Mouse (Mus musculus): ENCODE results near the gene Aplp2. TPM values are rescaled to one million over a fixed set of nuclear protein-coding genes. Genes with fewer than 3 reads are reported as not detected.
A peak's percentile ranks its signal among the peaks of the same experiment; 100 is the strongest.

Aplp2 gene
- polyA plus RNA-seq, 1 experiment from 2014 or later, result 164 TPM

- no peak overlapping the region for H3K4me2 ChIP-seq
- 87% methylated on average over 7 of the region's 7 CpGs for WGBS (ENCODE audit: insufficient replicate concordance)
- no peak overlapping the region for H3K27ac ChIP-seq
- peaks cover 12% of the 10 kb centered on the region; the same call in 1 of the 2 replicates for H3K4me1 ChIP-seq (replicated peaks)
- H3K9ac ChIP-seq, result no peak overlapping the region
- H3K27me3 ChIP-seq, result no peaks in the 10 kb centered on the region
- no peak for DNase-seq
- H3K36me3 ChIP-seq, result peaks cover 51% of the 10 kb centered on the region
- H3K9me3 ChIP-seq (replicated peaks), result no peaks in the 10 kb centered on the region
- H3K4me3 ChIP-seq (replicated peaks), result no peak overlapping the region
- no peak for ATAC-seq (ENCODE audit: low read depth)
Observed at GRCm38 (mm10) chr9:31148135-31148534, 63.5 kb downstream of the Aplp2 start.

- Histone ChIP-seq H3K4me1 (replicated peaks) (peaks cover 12% of the 10 kb centered on the region; the same call in 1 of the 2 replicates), H3K4me2 (no peak overlapping the region), H3K9me3 (replicated peaks) (no peaks in the 10 kb centered on the region), H3K9ac (no peak overlapping the region), H3K27me3 (no peaks in the 10 kb centered on the region), H3K36me3 (peaks cover 27% of the 10 kb centered on the region), H3K27ac (no peak overlapping the region), H3K4me3 (replicated peaks) (no peak overlapping the region)
- DNase-seq (no peak), ATAC-seq (ENCODE audit: low read depth) (0 out of 2 replicates have a peak, but pooled peaks have one; percentile 24)
- 44% methylated on average over 7 of the region's 7 CpGs for WGBS (ENCODE audit: insufficient replicate concordance)
Observed at GRCm38 (mm10) chr9:31145272-31145925, 66.2 kb downstream of the Aplp2 start.

GRCm38 (mm10) chr9:31142924-31143323 is 68.7 kb downstream of the Aplp2 start:
- no peak for DNase-seq
- Histone ChIP-seq H3K4me1 (replicated peaks) (peaks cover 12% of the 10 kb centered on the region; the same call in 1 of the 2 replicates), H3K27me3 (no peaks in the 10 kb centered on the region), H3K36me3 (peaks cover 5% of the 10 kb centered on the region), H3K4me3 (replicated peaks) (no peak overlapping the region), H3K9me3 (replicated peaks) (no peaks in the 10 kb centered on the region), H3K9ac (no peak overlapping the region), H3K27ac (no peak overlapping the region), H3K4me2 (no peak overlapping the region)
- 71% methylated on average over 1 of the region's 1 CpGs for whole genome bisulfite sequencing (ENCODE audit: insufficient replicate concordance)
- no peak for ATAC-seq (ENCODE audit: low read depth)

GRCm38 (mm10) chr9:31133131-31133530 is 78.5 kb downstream of the Aplp2 start:
- no peak for ATAC-seq (ENCODE audit: low read depth)
- Histone ChIP-seq H3K36me3 (no peaks in the 10 kb centered on the region), H3K27me3 (peaks cover 75% of the 10 kb centered on the region), H3K9ac (no peak overlapping the region), H3K4me1 (replicated peaks) (peaks cover 22% of the 10 kb centered on the region), H3K9me3 (replicated peaks) (no peaks in the 10 kb centered on the region), H3K4me2 (no peak overlapping the region), H3K27ac (no peak overlapping the region), H3K4me3 (replicated peaks) (no peak overlapping the region)
- 47% methylated on average over 5 of the region's 5 CpGs for WGBS (ENCODE audit: insufficient replicate concordance)
- DNase-seq, result no peak

- H3K9ac ChIP-seq, result peak within 1 kb of the TSS; percentile 13; the same call in 1 of the 2 replicates
- no peak within 1 kb of the TSS for H3K27ac ChIP-seq
- peaks cover 22% of the 10 kb centered on the region for H3K4me1 ChIP-seq (replicated peaks)
- WGBS (ENCODE audit: insufficient replicate concordance), result 2% methylated on average over 72 of the region's 74 CpGs
- H3K36me3 ChIP-seq, result no peaks in the 10 kb centered on the region
- ATAC-seq (ENCODE audit: low read depth), result 0 out of 2 replicates have a peak, but pooled peaks have one; percentile 29
- peak within 1 kb of the TSS; percentile 69 for H3K4me2 ChIP-seq
- peak within 1 kb of the TSS; percentile 51 for H3K4me3 ChIP-seq (replicated peaks)
- no peak for DNase-seq
- peaks cover 80% of the 10 kb centered on the region for H3K27me3 ChIP-seq
- H3K9me3 ChIP-seq (replicated peaks), result no peaks in the 10 kb centered on the region
Observed at GRCm38 (mm10) chr9:31131205-31131968, 80.2 kb downstream of the Aplp2 start, which contains the start of gene St14. Gene St14, minus strand, starts transcription at chr9:31131853.

GRCm38 (mm10) chr9:31130357-31131204 is 81.0 kb downstream of the Aplp2 start:
- Histone ChIP-seq H3K9ac (0 out of 2 replicates have a peak overlapping the region, but pooled peaks have one; percentile 13), H3K27me3 (peaks cover 80% of the 10 kb centered on the region), H3K36me3 (no peaks in the 10 kb centered on the region), H3K9me3 (replicated peaks) (no peaks in the 10 kb centered on the region), H3K4me2 (peak overlapping the region; percentile 69), H3K27ac (no peak overlapping the region), H3K4me3 (replicated peaks) (peak overlapping the region; percentile 51), H3K4me1 (replicated peaks) (peaks cover 22% of the 10 kb centered on the region)
- no peak for ATAC-seq (ENCODE audit: low read depth)
- WGBS (ENCODE audit: insufficient replicate concordance), result 4% methylated on average over 26 of the region's 26 CpGs
- DNase-seq, result no peak

GRCm38 (mm10) chr9:31129956-31130355 is 81.7 kb downstream of the Aplp2 start:
- 10% methylated on average over 8 of the region's 8 CpGs for WGBS (ENCODE audit: insufficient replicate concordance)
- Histone ChIP-seq H3K4me2 (peak overlapping the region; percentile 69), H3K27me3 (peaks cover 74% of the 10 kb centered on the region), H3K36me3 (no peaks in the 10 kb centered on the region), H3K27ac (no peak overlapping the region), H3K4me3 (replicated peaks) (peak overlapping the region; percentile 51), H3K9ac (no peak overlapping the region), H3K9me3 (replicated peaks) (no peaks in the 10 kb centered on the region), H3K4me1 (replicated peaks) (peaks cover 22% of the 10 kb centered on the region)
- no peak for ATAC-seq (ENCODE audit: low read depth)
- no peak for DNase-seq

GRCm38 (mm10) chr9:31127876-31128465 is 83.6 kb downstream of the Aplp2 start:
- H3K36me3 ChIP-seq, result no peaks in the 10 kb centered on the region
- ATAC-seq (ENCODE audit: low read depth) (no peak), DNase-seq (no peak)
- 29% methylated on average over 12 of the region's 12 CpGs for WGBS (ENCODE audit: insufficient replicate concordance)
- H3K9me3 ChIP-seq (replicated peaks), result no peaks in the 10 kb centered on the region
- H3K27ac ChIP-seq, result no peak overlapping the region
- peaks cover 54% of the 10 kb centered on the region for H3K27me3 ChIP-seq
- H3K4me1 ChIP-seq (replicated peaks), result peaks cover 22% of the 10 kb centered on the region
- no peak overlapping the region for H3K9ac ChIP-seq
- no peak overlapping the region for H3K4me2 ChIP-seq
- H3K4me3 ChIP-seq (replicated peaks), result no peak overlapping the region

GRCm38 (mm10) chr9:31126079-31126478 is 85.5 kb downstream of the Aplp2 start:
- no peaks in the 10 kb centered on the region for H3K9me3 ChIP-seq (replicated peaks)
- H3K27ac ChIP-seq, result no peak overlapping the region
- no peak overlapping the region for H3K4me3 ChIP-seq (replicated peaks)
- ATAC-seq (ENCODE audit: low read depth) (no peak), DNase-seq (no peak)
- peaks cover 35% of the 10 kb centered on the region for H3K27me3 ChIP-seq
- H3K9ac ChIP-seq, result no peak overlapping the region
- no peak overlapping the region for H3K4me2 ChIP-seq
- H3K4me1 ChIP-seq (replicated peaks), result peaks cover 11% of the 10 kb centered on the region
- WGBS (ENCODE audit: insufficient replicate concordance), result 73% methylated on average over 7 of the region's 7 CpGs
- no peaks in the 10 kb centered on the region for H3K36me3 ChIP-seq

GRCm38 (mm10) chr9:31122464-31123030 is 89.1 kb downstream of the Aplp2 start:
- ATAC-seq (ENCODE audit: low read depth), result no peak
- Histone ChIP-seq H3K27me3 (no peaks in the 10 kb centered on the region; the same call in 1 of the 2 replicates), H3K9ac (no peak overlapping the region), H3K4me1 (replicated peaks) (no peaks in the 10 kb centered on the region), H3K4me3 (replicated peaks) (no peak overlapping the region), H3K27ac (no peak overlapping the region), H3K4me2 (no peak overlapping the region), H3K36me3 (no peaks in the 10 kb centered on the region), H3K9me3 (replicated peaks) (no peaks in the 10 kb centered on the region)
- WGBS (ENCODE audit: insufficient replicate concordance), result 70% methylated on average over 12 of the region's 13 CpGs
- DNase-seq, result no peak

Measured in liver, embryonic 13.5 days (tissue).